Mouse (Mus musculus): ENCODE measurements around the gene Olfr109. TPM values are rescaled to one million over a fixed set of nuclear protein-coding genes. Genes with fewer than 3 reads are reported as not detected.

Olfr109 gene
- total RNA-seq (2021), result not detected in 2 replicates
- long read RNA-seq, experiment 1, result 0 reads
- long read RNA-seq, experiment 2, result 0 reads

- DNase-seq, result no peak
Measured at GRCm38 (mm10) chr17:37458616-37459015, at the start of gene Olfr109. Gene Olfr109 (plus strand): TSS chr17:37458916.

GRCm38 (mm10) chr17:37413380-37413779 is 45.3 kb upstream of the Olfr109 start:
- no peak for DNase-seq

GRCm38 (mm10) chr17:37445180-37445579 is 13.5 kb upstream of the Olfr109 start, which contains the start of gene Olfr108:
Gene Olfr108 (plus strand): TSS chr17:37445480.
- no peak for DNase-seq

GRCm38 (mm10) chr17:37483452-37483851 is 24.7 kb downstream of the Olfr109 start, which contains the start of gene H2-M2:
Gene H2-M2 (minus strand): TSS chr17:37483552.
- no peak for DNase-seq

GRCm38 (mm10) chr17:37491930-37492518 is 33.3 kb downstream of the Olfr109 start, which contains the start of gene Olfr110:
Gene Olfr110 (plus strand): TSS chr17:37492468.
- DNase-seq, result no peak

GRCm38 (mm10) chr17:37507730-37508129 is 49.0 kb downstream of the Olfr109 start, which contains the start of gene Olfr111:
Gene Olfr111 (plus strand): TSS chr17:37508030.
- no peak for DNase-seq

Other genes starting within 250 kb of the Olfr109 start
- gene Olfr95, start 245.8 kb upstream of the Olfr109 start, total RNA-seq (2021), result not detected in 2 replicates
- not detected in 2 replicates for gene Olfr96, start 238.8 kb upstream of the Olfr109 start, total RNA-seq (2021)
- not detected in 2 replicates for gene Olfr97, start 221.6 kb upstream of the Olfr109 start, total RNA-seq (2021)
- gene Olfr98, start 195.2 kb upstream of the Olfr109 start, total RNA-seq (2021), result not detected in 2 replicates
- 3.3 and 5.9 TPM in 2 replicates for gene H2-M3, start 188.7 kb upstream of the Olfr109 start, total RNA-seq (2021)
- gene Olfr99, start 175.5 kb upstream of the Olfr109 start, total RNA-seq (2021), result not detected in 2 replicates
- gene Olfr101, start 154.6 kb upstream of the Olfr109 start, total RNA-seq (2021), result not detected in 2 replicates
- not detected in 2 replicates for gene Olfr102, start 141.9 kb upstream of the Olfr109 start, total RNA-seq (2021)
- gene Olfr103, start 119.2 kb upstream of the Olfr109 start, total RNA-seq (2021), result not detected in 2 replicates
- not detected in 2 replicates for gene Olfr104-ps, start 99.3 kb upstream of the Olfr109 start, total RNA-seq (2021)
- gene Olfr105-ps, start 79.9 kb upstream of the Olfr109 start, total RNA-seq (2021), result not detected in 2 replicates
- gene Olfr106-ps, start 68.5 kb upstream of the Olfr109 start, total RNA-seq (2021), result not detected in 2 replicates
- not detected in 2 replicates for gene Olfr107, start 59.7 kb upstream of the Olfr109 start, total RNA-seq (2021)
- not detected in 2 replicates for gene Olfr108, start 13.4 kb upstream of the Olfr109 start, total RNA-seq (2021)
- 2.0 TPM in 1 of 2 replicates, not detected in the other for gene H2-M2, start 24.6 kb downstream of the Olfr109 start, total RNA-seq (2021)
- gene Olfr110, start 33.6 kb downstream of the Olfr109 start, total RNA-seq (2021), result not detected in 2 replicates
- not detected in 2 replicates for gene Olfr111, start 49.1 kb downstream of the Olfr109 start, total RNA-seq (2021)
- gene Olfr112, start 110.5 kb downstream of the Olfr109 start, total RNA-seq (2021), result not detected in 2 replicates
- not detected in 2 replicates for gene Olfr113, start 118.7 kb downstream of the Olfr109 start, total RNA-seq (2021)
- gene Olfr114, start 133.8 kb downstream of the Olfr109 start, total RNA-seq (2021), result not detected in 2 replicates
- not detected in 2 replicates for gene Olfr115, start 168.2 kb downstream of the Olfr109 start, total RNA-seq (2021)
- not detected in 2 replicates for gene Olfr116, start 168.3 kb downstream of the Olfr109 start, total RNA-seq (2021)
- gene Olfr117, start 204.9 kb downstream of the Olfr109 start, total RNA-seq (2021), result not detected in 2 replicates
- not detected in 2 replicates for gene Olfr118, start 208.1 kb downstream of the Olfr109 start, total RNA-seq (2021)
- gene Olfr119, start 237.6 kb downstream of the Olfr109 start, total RNA-seq (2021), result not detected in 2 replicates